Mouse (Mus musculus): ENCODE data around the gene Pex12. TPM values are rescaled to one million over a fixed set of nuclear protein-coding genes. Genes with fewer than 3 reads are reported as not detected.

Pex12 gene
- total and polyA plus RNA-seq, 3 experiments, result 8.2 to 11.8 TPM; not detected in 1

DNA sequence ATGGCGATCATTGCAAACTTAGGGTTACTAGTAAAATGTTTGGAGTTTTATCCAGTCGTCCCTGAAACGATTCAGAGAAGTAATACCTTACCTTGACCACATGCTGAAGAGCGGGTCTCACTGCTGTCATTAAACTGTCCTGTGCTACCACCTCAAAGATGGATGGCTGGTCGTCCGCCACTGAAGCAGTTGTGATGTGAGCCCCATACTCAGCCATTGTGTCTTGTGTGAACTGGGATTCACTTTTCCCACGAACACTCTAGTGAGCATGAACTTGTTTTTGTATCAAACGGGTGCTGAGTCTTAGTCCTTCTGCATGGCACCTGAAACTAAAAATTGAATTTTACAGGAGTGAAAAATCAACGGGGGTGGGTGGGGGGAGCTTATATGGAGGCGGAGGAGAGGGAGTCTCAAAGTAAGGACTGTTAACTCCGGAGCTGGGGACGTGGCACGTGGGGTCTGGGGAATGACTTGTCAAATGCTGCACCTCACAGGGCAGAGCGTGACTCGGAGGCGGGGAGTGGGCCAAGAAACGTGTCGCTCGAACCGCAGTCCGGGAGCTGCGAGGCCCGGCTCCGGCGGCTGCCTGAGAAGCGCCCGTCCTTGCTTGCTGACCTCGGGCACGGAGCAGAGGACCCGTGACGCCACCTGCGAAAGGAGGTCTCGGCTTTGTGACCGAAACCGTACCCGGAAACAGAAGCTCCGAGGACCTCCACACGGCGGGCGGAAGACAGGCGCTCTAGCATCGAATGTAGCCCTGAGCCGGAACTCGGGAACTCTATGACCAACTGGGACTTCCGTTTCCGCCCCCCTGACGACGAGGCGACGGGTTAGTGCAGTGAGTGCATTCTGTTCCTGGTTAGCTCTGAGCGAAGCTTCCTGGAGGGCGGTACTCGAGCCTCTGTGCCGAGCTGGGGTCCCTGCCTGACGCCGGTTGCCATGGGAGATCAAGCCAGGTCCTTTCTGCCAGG, 3.9 kb downstream of the Pex12 start, which contains the start of gene Ap2b1 (continued):
- TF ChIP-seq RAD21 (IDR thresholded peaks at IDR 0.05; ENCODE audit: low read depth, low read length) (no peak), RCOR1 (IDR thresholded peaks at IDR 0.05; ENCODE audit: low read depth, low read length) (0 out of 2 replicates have a peak, but pooled peaks have one; percentile 47), MAX (IDR thresholded peaks at IDR 0.05; ENCODE audit: low read length) (peak; percentile 93), BHLHE40 (IDR thresholded peaks at IDR 0.05; ENCODE audit: borderline replicate concordance, low read depth, low read length) (0 out of 2 replicates have a peak, but pooled peaks have one; percentile 14), SIN3A (IDR thresholded peaks at IDR 0.05; ENCODE audit: low read length) (peak; percentile 99)

- Histone ChIP-seq H3K9me3 (replicated peaks; ENCODE audit: insufficient read depth, low read length) (no peaks in the 10 kb centered on the region), H3K9ac (ENCODE audit: control insufficient read depth, low read depth, low read length, poor library complexity, severe bottlenecking) (peak overlapping the region; percentile 94), H3K27me3 (ENCODE audit: control insufficient read depth in 1 of 2, insufficient read depth in 2 of 2, low read length in 2 of 2) (no peaks in the 10 kb centered on the region), H3K79me2 (ENCODE audit: control insufficient read depth, insufficient read depth, low read length, poor library complexity) (peaks cover 31% of the 10 kb centered on the region), H3K27ac (ENCODE audit: control insufficient read depth, low read depth, low read length) (peak overlapping the region; percentile 91), H3K4me3 (ENCODE audit: control insufficient read depth in 1 of 2, insufficient read depth in 1 of 2, low read depth in 2 of 2, low read length in 2 of 2) (peak overlapping the region; percentile 62 to 85), H3K4me1 (ENCODE audit: control insufficient read depth in 1 of 2, insufficient read depth in 2 of 2, low read length in 2 of 2) (peaks cover 6 to 18% of the 10 kb centered on the region in 2 experiments; a peak in 3 of 4 replicates), H3K36me3 (ENCODE audit: control insufficient read depth in 1 of 2, insufficient read depth in 2 of 2, low read length in 2 of 2) (peaks cover 15 to 57% of the 10 kb centered on the region in 2 experiments)
- DNase-seq (ENCODE audit: low read depth, low spot score), result peak; percentile 86
- no peak for TF ChIP-seq KAT2A (conservative IDR thresholded peaks at IDR 0.05; ENCODE audit: low read depth, low read length)
- TF ChIP-seq USF1 (IDR thresholded peaks at IDR 0.05; ENCODE audit: low read depth, low read length), result no peak
- TF ChIP-seq UBTF (IDR thresholded peaks at IDR 0.05; ENCODE audit: borderline replicate concordance, insufficient read depth, low read depth, low read length), result no peak
- no peak for TF ChIP-seq POLR2AphosphoS5 (IDR thresholded peaks at IDR 0.05; ENCODE audit: borderline replicate concordance, low read depth, low read length)
- TF ChIP-seq EP300 (IDR thresholded peaks at IDR 0.05; ENCODE audit: low read depth in 1 of 2, low read length in 2 of 2), result peak; percentile 24 to 35; a peak in 2 of 4 replicates
- TF ChIP-seq RAD21 (IDR thresholded peaks at IDR 0.05; ENCODE audit: low read depth, low read length), result peak; percentile 2
- no peak for TF ChIP-seq TAL1 (IDR thresholded peaks at IDR 0.05; ENCODE audit: low read length)
- TF ChIP-seq GATA1 (IDR thresholded peaks at IDR 0.05; ENCODE audit: low read depth, low read length), result peak; percentile 63; the same call in 1 of the 2 replicates
- no peak for TF ChIP-seq NELFE (IDR thresholded peaks at IDR 0.05; ENCODE audit: low read depth, low read length)
- no peak for TF ChIP-seq CHD2 (IDR thresholded peaks at IDR 0.05; ENCODE audit: low read length)
- TF ChIP-seq ZNF384 (IDR thresholded peaks at IDR 0.05; ENCODE audit: low read depth, low read length), result no peak
- no peak for TF ChIP-seq NRF1 (IDR thresholded peaks at IDR 0.05; ENCODE audit: insufficient read depth, low read depth, low read length, poor library complexity, severe bottlenecking)
- peak; percentile 39; the same call in 1 of the 2 replicates for TF ChIP-seq ZC3H11A (IDR thresholded peaks at IDR 0.05; ENCODE audit: low read depth, low read length)
- no peak for TF ChIP-seq JUND (IDR thresholded peaks at IDR 0.05; ENCODE audit: low read depth, low read length)
- peak; percentile 53 for TF ChIP-seq RCOR1 (IDR thresholded peaks at IDR 0.05; ENCODE audit: low read depth, low read length)
- TF ChIP-seq ZKSCAN1 (IDR thresholded peaks at IDR 0.05; ENCODE audit: low read depth, low read length), result no peak; the same call in 1 of the 2 replicates
- TF ChIP-seq ETS1 (IDR thresholded peaks at IDR 0.05; ENCODE audit: low read depth, low read length), result 0 out of 2 replicates have a peak, but pooled peaks have one; percentile 21
- no peak for TF ChIP-seq USF2 (IDR thresholded peaks at IDR 0.05; ENCODE audit: borderline replicate concordance in 1 of 2, insufficient read depth in 1 of 2, low read depth in 1 of 2, low read length in 2 of 2)
- TF ChIP-seq MAZ (IDR thresholded peaks at IDR 0.05; ENCODE audit: low read depth, low read length), result no peak
- TF ChIP-seq POLR2A (IDR thresholded peaks at IDR 0.05; ENCODE audit: control insufficient read depth in 1 of 2, insufficient read depth in 1 of 2, low read depth in 1 of 2, low read length in 2 of 2, poor library complexity in 1 of 2), result peak in 1 of 2 experiments; percentile 27; a peak in 2 of 4 replicates
- TF ChIP-seq MAX (IDR thresholded peaks at IDR 0.05; ENCODE audit: low read length), result no peak
- TF ChIP-seq E2F4 (IDR thresholded peaks at IDR 0.05; ENCODE audit: borderline replicate concordance, low read depth, low read length), result 0 out of 2 replicates have a peak, but pooled peaks have one; percentile 25
- peak; percentile 67 for TF ChIP-seq HCFC1 (IDR thresholded peaks at IDR 0.05; ENCODE audit: low read depth, low read length)
- no peak for TF ChIP-seq CHD1 (IDR thresholded peaks at IDR 0.05; ENCODE audit: low read depth, low read length)
- TF ChIP-seq BHLHE40 (IDR thresholded peaks at IDR 0.05; ENCODE audit: borderline replicate concordance, low read depth, low read length), result no peak
- no peak for TF ChIP-seq MAFK (IDR thresholded peaks at IDR 0.05; ENCODE audit: borderline replicate concordance, low read depth, low read length)
- TF ChIP-seq CTCF (IDR thresholded peaks at IDR 0.05 in 2 of 3, conservative IDR thresholded peaks at IDR 0.05 in 1 of 3; ENCODE audit: control insufficient read depth in 1 of 3, insufficient read depth in 1 of 3, low read depth in 2 of 3, low read length in 3 of 3, poor library complexity in 1 of 3, severe bottlenecking in 1 of 3), result peak in 2 of 3 experiments; percentile 24 to 41; a peak in 3 of 6 replicates
- TF ChIP-seq POLR2AphosphoS2 (IDR thresholded peaks at IDR 0.05; ENCODE audit: low read length), result no peak; the same call in none of the 2 replicates
- peak; percentile 47 for TF ChIP-seq MXI1 (IDR thresholded peaks at IDR 0.05; ENCODE audit: low read depth, low read length)
- peak; percentile 24; the same call in 1 of the 2 replicates for TF ChIP-seq TCF12 (IDR thresholded peaks at IDR 0.05; ENCODE audit: low read depth, low read length)
Measured at GRCm38 (mm10) chr11:83297816-83298215, 4.6 kb downstream of the Pex12 start.
